Mouse (Mus musculus) liver, embryonic 14.5 days (tissue): ENCODE results near the gene Ltbp1.

ENCODE experiments used
- CTCF ChIP-seq: IDR thresholded peaks from 2 replicates; pipeline ENCODE4 v1.5.1; 2016; ENCODE audit warnings: antibody characterized with exemption, low read depth, control low read depth
- EP300 ChIP-seq: IDR thresholded peaks from 2 replicates; pipeline ENCODE4 v1.6.1; 2016; ENCODE audit warnings: antibody characterized with exemption, low read depth

GRCm38 (mm10) chr17:74987067-74987466, 18.3 kb upstream of the Ltbp1 start:
- TF ChIP-seq EP300: no peak
- TF ChIP-seq CTCF: no peak
